Mouse (Mus musculus) thymus, postnatal 36 days (tissue): ENCODE measurements around the gene Gm44973.

ENCODE experiments used
- DNase-seq, 2 experiments: peaks; one replicate each; pipeline ENCODE4 v3.0.0; 2022; ENCODE audit warnings: mixed read lengths in 2 of 2

Gene Gm44973

GRCm38 (mm10) chr7:5016920-5017319, 1.6 kb downstream of the Gm44973 start:
- no peak for DNase-seq

- peak; percentile 31 to 53 for DNase-seq
These were observed 2.1 kb downstream of the Gm44973 start for GRCm38 (mm10) chr7:5017352-5017751.

DNA sequence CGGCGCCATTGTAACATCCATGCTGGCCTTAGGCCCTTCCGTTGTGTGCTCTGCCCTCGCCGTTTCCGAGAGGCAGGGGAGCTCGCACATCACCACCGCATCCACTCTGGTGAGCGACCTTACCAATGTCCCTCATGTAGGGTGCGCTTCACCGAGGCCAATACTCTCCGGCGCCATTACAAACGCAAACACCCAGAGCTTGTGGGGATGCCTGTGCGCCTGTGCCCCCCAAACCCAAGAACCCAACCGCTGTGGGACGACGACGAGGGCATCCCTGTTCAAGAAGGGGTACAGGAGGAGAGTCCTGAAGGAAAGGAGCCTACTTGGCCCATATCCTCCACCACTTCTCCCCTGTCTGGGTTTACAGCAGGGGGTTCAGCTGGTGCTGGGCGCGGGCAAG, 2.6 kb downstream of the Gm44973 start:
- no peak for DNase-seq

GRCm38 (mm10) chr7:5019576-5019975, 4.3 kb downstream of the Gm44973 start:
- peak in 1 of 2 experiments; percentile 39 for DNase-seq

- peak; percentile 99 to 100 for DNase-seq
These were observed 4.8 kb downstream of the Gm44973 start, which contains the start of the genes Zfp865 and Ccdc106 for GRCm38 (mm10) chr7:5020000-5020681. Zfp865 (plus strand) TSS chr7:5020376. Ccdc106 (plus strand) TSS chr7:5020553.

DNA sequence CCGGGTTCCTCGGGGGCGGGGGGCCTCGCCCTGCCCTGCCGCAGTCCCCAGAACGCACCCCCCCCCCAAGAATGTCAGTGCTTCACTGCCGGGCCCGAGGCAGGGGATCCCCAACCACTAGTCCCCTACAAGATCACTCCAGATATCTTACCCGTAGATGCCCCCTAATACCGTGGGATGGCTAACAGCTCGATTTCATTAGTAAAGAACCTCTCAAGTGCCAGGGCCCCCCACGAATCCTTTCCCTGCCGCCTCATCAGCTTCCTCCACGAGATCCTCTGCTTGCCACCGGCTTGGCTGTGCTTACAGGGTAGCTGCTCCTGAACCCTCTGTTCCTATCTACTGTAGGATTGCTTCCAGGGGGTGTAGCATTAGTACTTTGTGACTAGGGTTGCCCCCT, 5.4 kb downstream of the Gm44973 start:
- DNase-seq: no peak

DNA sequence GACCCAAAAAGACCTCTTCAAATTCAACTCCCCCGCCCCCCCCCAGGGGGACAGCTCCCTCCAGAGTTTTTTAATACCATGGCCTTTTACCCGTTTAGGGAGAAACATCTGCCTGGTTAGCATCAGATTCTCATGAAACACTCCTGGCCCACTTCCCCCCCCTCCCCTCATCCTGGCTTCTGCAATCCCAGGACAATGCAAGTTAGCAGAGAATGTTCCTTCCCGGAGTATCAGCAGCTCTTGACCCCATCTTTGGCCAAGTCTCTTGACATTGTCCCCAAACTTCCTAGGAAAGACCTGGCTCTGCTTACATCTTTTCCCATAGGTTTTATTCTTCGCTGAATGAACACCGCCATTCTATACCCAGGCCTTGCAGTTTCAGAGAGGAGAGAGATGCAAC, 5.9 kb downstream of the Gm44973 start:
- DNase-seq: peak in 1 of 2 experiments; percentile 15

- no peak for DNase-seq
These were observed 14.2 kb downstream of the Gm44973 start for GRCm38 (mm10) chr7:5029543-5029942.

DNA sequence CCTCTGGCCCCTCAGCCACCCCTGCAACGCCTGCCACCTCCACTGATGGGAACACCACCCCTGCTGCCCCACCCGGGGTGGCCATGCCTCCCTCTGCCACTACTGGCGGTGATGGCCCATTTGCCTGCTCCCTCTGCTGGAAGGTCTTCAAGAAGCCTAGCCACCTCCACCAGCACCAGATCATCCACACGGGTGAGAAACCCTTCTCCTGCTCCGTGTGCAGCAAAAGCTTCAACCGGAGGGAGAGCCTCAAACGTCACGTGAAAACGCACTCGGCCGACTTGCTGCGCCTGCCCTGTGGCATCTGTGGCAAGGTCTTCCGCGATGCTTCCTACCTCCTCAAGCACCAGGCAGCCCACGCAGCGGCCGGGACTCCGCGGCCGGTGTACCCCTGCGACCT, 14.7 kb downstream of the Gm44973 start:
- no peak for DNase-seq

DNA sequence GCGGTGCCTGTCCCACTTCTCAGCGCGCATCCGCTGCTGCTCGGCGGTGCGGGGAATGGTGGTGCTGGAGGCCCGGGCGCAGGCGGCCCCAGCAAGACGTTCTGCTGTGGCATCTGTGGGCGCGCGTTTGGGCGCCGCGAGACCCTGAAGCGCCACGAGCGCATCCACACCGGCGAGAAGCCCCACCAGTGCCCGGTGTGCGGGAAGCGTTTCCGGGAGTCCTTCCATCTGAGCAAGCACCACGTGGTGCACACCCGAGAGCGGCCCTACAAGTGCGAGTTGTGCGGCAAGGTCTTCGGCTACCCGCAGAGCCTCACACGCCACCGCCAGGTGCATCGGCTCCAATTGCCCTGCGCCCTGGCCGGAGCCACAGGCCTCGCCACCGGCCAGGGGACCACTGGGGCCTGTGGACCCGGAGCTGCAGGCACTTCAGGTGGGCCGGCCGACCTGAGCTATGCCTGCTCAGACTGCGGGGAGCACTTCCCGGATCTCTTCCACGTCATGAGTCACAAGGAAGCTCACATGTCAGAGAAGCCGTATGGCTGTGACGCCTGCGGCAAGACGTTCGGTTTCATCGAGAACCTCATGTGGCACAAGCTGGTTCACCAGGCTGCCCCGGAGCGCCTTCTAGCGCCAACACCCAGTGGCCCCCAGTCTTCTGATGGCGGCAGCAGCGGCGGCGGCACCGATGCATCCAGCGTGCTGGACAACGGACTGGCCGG, 15.4 kb downstream of the Gm44973 start:
- DNase-seq: peak in 1 of 2 experiments; percentile 19

DNA sequence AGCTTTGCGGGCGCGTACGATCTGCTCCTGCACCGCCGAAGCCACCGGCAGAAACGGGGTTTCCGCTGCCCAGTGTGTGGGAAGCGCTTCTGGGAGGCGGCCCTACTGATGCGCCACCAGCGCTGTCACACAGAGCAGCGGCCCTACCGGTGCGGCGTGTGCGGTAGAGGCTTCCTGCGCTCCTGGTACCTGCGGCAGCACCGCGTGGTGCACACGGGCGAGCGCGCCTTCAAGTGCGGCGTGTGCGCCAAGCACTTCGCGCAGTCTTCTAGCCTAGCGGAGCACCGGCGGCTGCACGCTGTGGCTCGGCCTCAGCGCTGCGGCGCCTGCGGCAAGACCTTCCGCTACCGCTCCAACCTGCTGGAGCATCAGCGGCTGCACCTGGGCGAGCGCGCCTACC, 16.2 kb downstream of the Gm44973 start:
- no peak for DNase-seq

DNA sequence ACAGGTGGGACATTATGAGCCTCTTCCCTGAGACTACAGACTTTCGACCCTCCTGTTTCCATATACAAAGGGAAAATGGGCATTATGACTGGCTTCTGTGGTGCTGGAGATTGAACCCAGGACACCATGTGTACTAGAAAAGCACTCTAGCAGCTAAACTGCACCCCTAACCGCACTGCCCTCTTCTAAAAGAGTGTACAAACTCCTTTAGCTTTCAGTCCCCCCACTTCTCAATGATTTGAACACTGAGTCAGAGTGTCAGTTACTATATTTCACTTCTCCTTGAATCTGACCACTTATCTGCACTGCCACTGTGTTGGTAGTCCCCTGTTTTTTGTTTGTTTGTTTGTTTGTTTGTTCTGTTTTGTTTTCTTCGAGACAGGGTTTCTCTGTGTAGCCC, 18.5 kb downstream of the Gm44973 start, which contains the start of gene 4632433K11Rik:
Gene 4632433K11Rik (plus strand): TSS at position 301 of the 400 bp plus-strand sequence.
- DNase-seq: no peak

GRCm38 (mm10) chr7:5035628-5036027, 20.3 kb downstream of the Gm44973 start:
- no peak for DNase-seq

DNA sequence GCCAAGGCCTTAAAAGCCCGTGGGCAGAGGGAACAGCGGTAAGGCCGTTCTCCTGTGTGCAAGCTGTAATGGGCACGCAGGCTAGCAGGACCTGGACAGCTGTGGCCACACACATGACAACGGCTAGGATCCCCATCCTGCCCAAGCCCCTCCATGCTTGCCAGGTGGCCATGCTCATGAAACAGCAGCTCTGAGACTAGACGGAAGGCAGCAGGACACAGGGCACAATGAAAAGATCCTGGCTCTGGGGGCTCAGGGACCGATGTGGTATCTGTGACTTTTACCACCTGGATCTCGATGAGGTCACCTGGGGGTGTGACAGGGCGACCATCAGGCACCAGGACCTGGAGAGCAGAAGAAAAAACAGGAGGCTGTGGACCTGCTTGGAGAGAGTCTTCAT, 20.8 kb downstream of the Gm44973 start:
- no peak for DNase-seq

DNA sequence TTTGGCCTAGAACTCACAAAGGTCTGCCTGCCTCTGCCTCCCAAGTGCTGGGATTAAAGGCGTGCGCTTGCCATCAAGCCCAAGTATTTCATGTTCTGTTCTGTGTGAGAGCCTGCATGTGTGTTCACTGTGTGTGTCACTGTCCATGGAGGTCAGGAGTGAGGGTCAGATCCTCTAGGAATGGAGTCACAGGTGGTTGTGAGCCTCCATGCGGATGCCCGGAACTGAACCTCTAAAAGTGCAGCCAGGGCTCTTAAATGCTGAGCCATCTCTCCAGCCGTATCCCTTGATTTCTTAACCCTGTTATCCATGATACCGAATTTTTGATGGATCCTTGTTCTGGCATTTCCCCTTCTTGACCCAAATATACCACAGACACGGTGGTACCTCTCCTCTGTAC, 21.7 kb downstream of the Gm44973 start:
- no peak for DNase-seq

- no peak for DNase-seq
These were observed 22.2 kb downstream of the Gm44973 start for GRCm38 (mm10) chr7:5037467-5037866.

DNA sequence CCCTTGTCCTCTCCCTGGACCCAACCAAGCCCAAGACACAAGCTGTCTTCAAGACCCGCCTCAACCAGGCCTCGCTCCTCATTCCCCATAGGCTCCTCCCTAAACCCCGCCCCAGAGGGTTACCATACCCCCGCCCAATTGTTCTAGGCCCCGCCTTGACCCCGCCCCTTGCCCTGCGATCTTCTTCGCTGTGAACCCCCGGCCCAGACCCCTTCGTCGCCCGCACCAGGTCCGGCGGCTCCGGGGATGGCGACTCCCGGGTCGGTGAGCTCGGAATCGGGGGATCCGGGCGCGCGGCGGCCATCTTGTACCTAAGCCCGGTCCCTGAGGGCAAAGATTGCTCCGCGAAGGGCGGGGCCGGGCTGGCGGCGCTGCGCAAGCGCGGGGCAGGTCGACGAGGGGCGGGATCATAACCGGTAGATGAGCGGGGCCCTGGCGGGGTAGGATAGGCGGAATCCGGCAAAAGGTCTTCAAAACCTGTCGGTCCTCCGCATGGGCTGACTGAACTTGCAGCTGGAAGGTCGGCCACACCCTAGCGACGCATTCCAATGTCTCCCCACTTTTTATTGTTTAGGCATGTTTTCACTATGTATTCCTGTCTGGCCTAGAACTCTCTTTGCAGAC, 22.9 kb downstream of the Gm44973 start, which contains the start of gene Zfp784:
Gene Zfp784 (minus strand): TSS at position 338 of the 624 bp plus-strand sequence.
- DNase-seq: peak; percentile 94 to 95

- DNase-seq: no peak
These were observed 23.6 kb downstream of the Gm44973 start for GRCm38 (mm10) chr7:5038940-5039339.

GRCm38 (mm10) chr7:5044981-5045380, 29.7 kb downstream of the Gm44973 start:
- no peak for DNase-seq

DNA sequence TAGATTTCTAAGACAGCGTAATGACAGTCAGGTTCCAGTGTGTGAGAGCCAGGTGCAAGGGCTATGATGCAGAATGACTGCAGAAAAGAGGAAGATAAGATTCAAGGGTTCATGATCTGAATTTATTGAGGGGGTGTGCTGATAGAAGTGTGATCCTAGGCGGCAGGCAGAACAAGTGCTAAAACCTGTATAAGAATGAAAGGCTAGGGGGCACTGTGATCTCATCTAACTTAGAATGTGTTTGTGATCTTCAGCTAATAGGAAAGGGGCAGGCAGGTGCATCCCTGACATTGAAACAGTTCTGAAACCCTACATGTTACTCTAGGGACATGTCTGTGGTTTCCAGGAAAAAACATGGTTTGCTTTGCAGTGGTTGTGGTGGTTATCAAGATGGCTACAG, 30.8 kb downstream of the Gm44973 start:
- DNase-seq: no peak

DNA sequence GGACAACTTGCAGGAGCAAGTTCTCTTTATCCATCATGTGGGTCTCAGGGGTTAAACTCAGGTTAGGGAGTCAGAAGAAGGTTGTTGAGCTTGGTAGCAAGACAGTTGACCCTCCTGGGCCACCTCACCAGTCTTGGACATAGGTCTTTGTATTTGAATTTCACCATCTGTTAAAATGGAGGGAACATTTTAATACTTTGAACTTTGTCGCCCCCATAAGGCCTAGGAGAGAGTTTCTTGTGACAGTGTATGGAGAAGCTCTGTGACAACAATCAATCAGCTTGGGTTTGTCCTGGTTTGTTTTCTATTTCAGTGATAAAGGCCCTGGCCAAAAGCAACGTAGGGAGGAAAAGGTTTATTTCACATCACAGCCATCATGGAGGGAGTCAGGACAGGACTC, 32.0 kb downstream of the Gm44973 start:
- DNase-seq: no peak

DNA sequence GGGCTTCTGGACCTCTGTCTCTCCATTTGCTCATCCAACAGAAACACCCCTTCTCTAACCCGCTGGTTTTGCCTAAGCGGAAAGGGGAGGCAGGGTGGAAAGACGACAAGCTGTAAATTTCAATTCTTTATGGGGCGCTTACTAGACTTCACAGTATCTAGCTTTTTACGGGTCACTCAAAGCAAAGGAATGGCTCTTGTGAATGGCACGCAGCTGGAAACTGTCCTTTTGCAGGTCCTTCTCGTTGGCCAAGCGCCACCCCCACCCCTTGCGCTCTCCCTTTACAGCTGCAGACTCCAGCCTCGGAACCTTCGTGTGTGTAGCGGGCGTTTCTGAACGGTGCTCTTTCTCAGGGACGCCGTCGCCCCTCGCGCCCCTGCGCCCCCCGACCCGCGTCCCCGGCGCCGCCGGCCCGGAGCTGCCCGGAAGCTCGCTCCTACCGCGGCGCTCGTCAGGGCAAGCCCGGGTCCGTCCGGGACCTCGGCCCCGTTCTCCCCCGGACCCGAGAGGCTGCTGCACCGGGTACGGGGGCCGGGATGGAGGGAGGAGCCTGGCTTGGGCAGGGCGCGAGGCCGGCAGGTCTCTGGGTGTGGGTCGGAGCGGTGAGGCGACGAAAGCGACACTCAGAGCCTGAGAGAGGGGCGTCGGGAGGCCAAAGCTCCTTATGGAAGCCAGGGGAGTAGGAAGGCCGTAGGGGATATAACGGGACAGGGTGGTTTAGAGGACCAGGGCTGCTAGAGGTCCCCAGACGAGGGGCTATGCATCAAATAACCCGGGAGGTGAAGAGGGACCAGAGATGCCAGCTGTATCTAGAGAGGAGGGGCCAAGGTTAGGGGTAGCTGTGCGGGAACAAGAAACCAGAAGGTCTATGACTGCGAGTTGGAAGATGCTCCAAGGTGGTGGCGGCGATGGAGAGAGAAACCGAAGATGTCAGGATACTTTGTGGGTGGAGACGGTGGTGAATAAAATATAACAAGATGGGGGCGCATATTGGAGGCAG, 36.2 kb downstream of the Gm44973 start, which contains the start of gene Zfp580:
Gene Zfp580 (plus strand): TSS at position 346 of the 1,000 bp plus-strand sequence.
- DNase-seq: peak; percentile 61 to 62
